Mouse (Mus musculus): ENCODE measurements at regions not wholly inside any gene's neighbourhood (a gene's known extent, or its start where the extent isn't known, plus 50 kb on each side); places are given as distances from the start of the nearest gene placed in this dataset.

DNA sequence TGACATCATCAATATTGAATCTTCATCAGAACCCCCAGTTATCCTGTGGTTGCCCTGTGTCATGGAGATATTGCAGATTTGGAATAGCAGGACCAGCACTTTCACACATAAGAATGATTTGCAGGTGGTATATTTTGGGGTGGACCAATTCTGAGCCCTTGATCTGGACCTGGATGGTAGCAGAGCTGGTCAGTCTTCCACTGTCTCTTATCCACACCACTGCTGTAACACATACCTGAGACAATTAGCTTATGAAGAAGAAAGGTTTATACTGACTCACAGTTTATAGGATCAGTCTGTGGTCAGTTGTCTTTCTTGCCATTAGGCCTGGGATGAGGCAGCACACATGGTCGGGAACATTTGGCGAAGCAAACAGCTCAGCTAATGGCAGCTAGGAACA is 55.1 kb upstream of the Ltbp1 start:
- WGBS (ENCODE audit: insufficient replicate concordance): 81% methylated on average over 2 of the region's 2 CpGs

DNA sequence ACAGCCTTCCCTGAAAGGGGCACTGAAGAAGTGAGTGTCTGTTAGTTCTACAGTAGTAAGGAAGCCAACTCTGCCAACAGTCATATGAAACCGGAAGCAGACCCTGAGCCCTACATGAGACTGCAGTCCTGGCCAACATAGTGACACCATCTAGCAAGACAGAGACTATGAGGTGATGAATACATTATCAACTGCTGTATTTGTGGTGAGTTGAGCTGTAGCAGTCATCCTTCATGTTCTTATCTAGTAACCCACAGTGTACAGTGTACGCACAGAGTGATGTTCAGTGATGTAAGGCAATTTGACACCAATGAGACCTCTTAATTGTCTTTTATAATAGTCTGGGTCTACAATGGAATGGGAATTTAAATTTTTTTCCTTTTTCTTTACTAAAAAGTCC is 50.4 kb upstream of the Ltbp1 start:
- 57% methylated on average over 2 of the region's 2 CpGs for WGBS (ENCODE audit: insufficient replicate concordance)
- H3K9me3 ChIP-seq (replicated peaks): no peaks in the 10 kb centered on the region
- H3K27ac ChIP-seq: no peak overlapping the region
- H3K4me3 ChIP-seq: no peak overlapping the region
- 0 out of 2 replicates have a peak, but pooled peaks cover 4% of the 10 kb centered on the region for H3K4me1 ChIP-seq
- no peak overlapping the region for H3K9ac ChIP-seq
- ATAC-seq: peak; percentile 52
- H3K36me3 ChIP-seq: no peaks in the 10 kb centered on the region
- H3K4me2 ChIP-seq: no peak overlapping the region
- H3K27me3 ChIP-seq (replicated peaks): no peaks in the 10 kb centered on the region

More for the DNA sequence above, 55.1 kb upstream of the Ltbp1 start:
- H3K4me1 ChIP-seq: no peaks in the 10 kb centered on the region
- no peak overlapping the region for H3K9ac ChIP-seq
- H3K4me3 ChIP-seq: no peak overlapping the region
- no peak overlapping the region for H3K27ac ChIP-seq
- ATAC-seq: no peak
- H3K4me2 ChIP-seq: no peak overlapping the region
- no peaks in the 10 kb centered on the region for H3K36me3 ChIP-seq
- H3K9me3 ChIP-seq (replicated peaks): no peaks in the 10 kb centered on the region
- no peaks in the 10 kb centered on the region for H3K27me3 ChIP-seq (replicated peaks)

Data from liver, embryonic 12.5 days (tissue).